Mouse (Mus musculus) midbrain, embryonic 16.5 days (tissue): ENCODE measurements at regions not wholly inside any gene's neighbourhood (a gene's known extent, or its start where the extent isn't known, plus 50 kb on each side); places are given as distances from the start of the nearest gene placed in this dataset.
"Not testable (repeated sequence)": the region's sequence is repeated elsewhere in the genome, so short reads cannot be mapped to it uniquely, and the experiment has no call there.

Experiments used
- ATAC-seq: fragments of 200-750 bp; cut with Nextera tagmentation; 2 replicates; pipeline ENCODE4 v1.8.0; 2017; ENCODE audit warnings: moderate TSS enrichment
- H3K27ac ChIP-seq: fragments of 300-500 bp; sonication (generic); 2 replicates; pipeline ENCODE4 v1.5.1; 2014; ENCODE audit warnings: mild to moderate bottlenecking, low read length, mixed read lengths
- H3K27me3 ChIP-seq: fragments of 300-500 bp; sonication (generic); 2 replicates; pipeline ENCODE4 v1.6.1; 2014; ENCODE audit warnings: low read depth, low read length, mixed read lengths; ENCODE audit not compliant: control insufficient read depth, insufficient read depth
- H3K36me3 ChIP-seq: fragments of 300-500 bp; sonication (generic); 2 replicates; pipeline ENCODE4 v1.6.1; 2014; ENCODE audit warnings: mild to moderate bottlenecking, low read length, moderate library complexity, mixed read lengths; ENCODE audit not compliant: control insufficient read depth, insufficient read depth
- H3K4me1 ChIP-seq: fragments of 300-500 bp; sonication (generic); 2 replicates; pipeline ENCODE4 v1.6.1; 2014; ENCODE audit warnings: mild to moderate bottlenecking, low read length, mixed read lengths; ENCODE audit not compliant: control insufficient read depth, insufficient read depth
- H3K4me2 ChIP-seq: fragments of 300-500 bp; sonication (generic); 2 replicates; pipeline ENCODE4 v1.6.1; 2014; ENCODE audit warnings: mild to moderate bottlenecking, low read length, mixed read lengths
- H3K4me3 ChIP-seq: fragments of 300-500 bp; sonication (generic); 2 replicates; pipeline ENCODE4 v1.5.1; 2014; ENCODE audit warnings: low read depth, mild to moderate bottlenecking, low read length, moderate library complexity, mixed read lengths
- H3K9ac ChIP-seq: fragments of 300-500 bp; sonication (generic); 2 replicates; pipeline ENCODE4 v1.6.1; 2014; ENCODE audit warnings: low read depth, low read length, mixed read lengths
- H3K9me3 ChIP-seq: fragments of 300-500 bp; sonication (generic); replicated peaks from 2 replicates; pipeline ENCODE4 v1.6.1; 2014; ENCODE audit warnings: mild to moderate bottlenecking, low read length, mixed read lengths; ENCODE audit not compliant: control insufficient read depth, poor library complexity, severe bottlenecking
- WGBS: fragments of 180-500 bp; shearing (Covaris S2); extraction: QIAGEN DNeasy Blood & Tissue Kit; methylation state at CpG from one replicate; pipeline ENCODE4 v1.1.7; 2014; 5-methylcytosine and 5-hydroxymethylcytosine counted together

DNA sequence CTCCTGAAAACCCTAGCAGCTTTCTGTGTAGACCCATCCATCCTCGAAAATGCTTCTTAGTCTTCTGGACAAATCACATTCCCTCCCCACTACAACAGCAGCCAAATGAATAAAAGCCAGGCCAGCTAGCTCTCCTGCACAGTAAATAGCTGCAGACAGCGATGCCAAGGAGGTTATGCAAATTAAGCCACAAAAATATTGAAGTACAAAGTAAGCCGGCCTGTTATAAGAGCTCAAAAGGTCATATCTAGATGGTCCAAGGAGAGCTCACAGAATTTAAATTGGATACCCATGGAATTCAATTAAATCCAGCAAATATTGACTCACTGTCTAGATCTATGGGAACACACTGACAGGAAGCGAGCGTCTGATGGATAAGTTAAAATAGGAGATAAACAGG, 375.4 kb downstream of the Rad51ap2 start:
- no peak overlapping the region for H3K4me3 ChIP-seq
- 0 out of 2 replicates have a peak, but pooled peaks cover 2% of the 10 kb centered on the region for H3K4me1 ChIP-seq
- no peaks in the 10 kb centered on the region for H3K36me3 ChIP-seq
- no peak overlapping the region for H3K4me2 ChIP-seq
- ATAC-seq, result peak; percentile 58; the same call in 1 of the 2 replicates
- no peaks in the 10 kb centered on the region for H3K27me3 ChIP-seq
- 55% methylated on average over 5 of the region's 5 CpGs for WGBS
- H3K9me3 ChIP-seq, result no peaks in the 10 kb centered on the region
- H3K27ac ChIP-seq, result no peak overlapping the region
- no peak overlapping the region for H3K9ac ChIP-seq

DNA sequence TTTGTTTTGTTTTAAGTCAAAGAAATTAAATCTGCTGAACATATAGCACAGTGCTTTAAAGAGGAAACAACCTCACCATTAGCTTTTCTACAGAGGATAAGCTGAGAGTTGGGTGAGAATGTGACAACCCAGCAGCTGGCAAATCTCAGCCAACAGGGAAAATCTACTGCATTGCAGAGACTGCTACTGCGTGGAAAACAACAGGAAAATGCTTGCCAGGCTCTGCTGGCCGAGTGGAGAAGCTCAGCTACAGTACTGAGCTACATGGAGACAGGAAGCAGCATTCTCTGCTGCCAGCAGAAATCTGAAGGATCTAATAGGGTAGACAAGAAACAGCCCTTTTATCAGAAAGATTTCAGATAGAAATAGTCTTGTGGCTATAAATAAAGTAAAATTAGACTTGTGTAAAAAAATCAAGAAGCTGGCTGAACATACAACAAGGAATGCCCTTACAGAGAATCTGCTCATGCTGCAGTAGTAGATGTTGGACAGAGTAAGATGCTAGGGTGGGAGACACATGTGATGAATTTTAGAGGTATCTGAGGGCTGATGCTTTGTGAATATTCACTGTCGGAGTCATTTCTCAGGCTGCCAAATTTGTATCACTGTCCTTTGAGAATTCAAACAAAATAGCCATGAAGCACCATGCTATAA, 382.1 kb downstream of the Rad51ap2 start:
- Histone ChIP-seq H3K4me3 (no peak overlapping the region), H3K4me1 (no peaks in the 10 kb centered on the region), H3K27me3 (no peaks in the 10 kb centered on the region), H3K9me3 (no peaks in the 10 kb centered on the region), H3K9ac (no peak overlapping the region), H3K27ac (no peak overlapping the region), H3K4me2 (no peak overlapping the region), H3K36me3 (no peaks in the 10 kb centered on the region)
- ATAC-seq, result no peak
- WGBS, result 61% methylated on average over 3 of the region's 3 CpGs

DNA sequence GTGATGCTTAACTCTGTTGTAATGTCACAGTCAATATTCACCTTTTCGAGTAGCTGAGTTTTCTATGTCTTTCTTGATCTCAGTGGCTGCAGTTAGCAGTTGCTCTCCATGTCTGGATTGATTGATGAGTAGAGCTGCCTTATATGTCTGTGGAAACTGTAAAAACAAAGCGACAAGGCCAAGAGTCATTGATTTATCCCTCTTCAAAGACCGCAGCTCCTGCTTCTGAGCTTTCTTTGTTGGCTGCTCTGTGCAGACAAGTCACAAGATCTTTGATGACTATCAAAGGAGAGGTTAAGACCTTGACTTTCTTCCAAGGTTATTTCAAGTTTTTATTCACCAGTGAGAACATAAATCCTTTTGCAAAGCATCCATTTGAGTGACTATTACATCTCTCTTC, 395.2 kb downstream of the Rad51ap2 start:
- 70% methylated on average over 3 of the region's 3 CpGs for WGBS
- no peak overlapping the region for H3K27ac ChIP-seq
- H3K36me3 ChIP-seq, result no peaks in the 10 kb centered on the region
- no peak overlapping the region for H3K4me2 ChIP-seq
- H3K4me1 ChIP-seq, result no peaks in the 10 kb centered on the region
- no peaks in the 10 kb centered on the region for H3K27me3 ChIP-seq
- no peak overlapping the region for H3K4me3 ChIP-seq
- H3K9ac ChIP-seq, result no peak overlapping the region
- no peaks in the 10 kb centered on the region for H3K9me3 ChIP-seq
- ATAC-seq, result no peak

DNA sequence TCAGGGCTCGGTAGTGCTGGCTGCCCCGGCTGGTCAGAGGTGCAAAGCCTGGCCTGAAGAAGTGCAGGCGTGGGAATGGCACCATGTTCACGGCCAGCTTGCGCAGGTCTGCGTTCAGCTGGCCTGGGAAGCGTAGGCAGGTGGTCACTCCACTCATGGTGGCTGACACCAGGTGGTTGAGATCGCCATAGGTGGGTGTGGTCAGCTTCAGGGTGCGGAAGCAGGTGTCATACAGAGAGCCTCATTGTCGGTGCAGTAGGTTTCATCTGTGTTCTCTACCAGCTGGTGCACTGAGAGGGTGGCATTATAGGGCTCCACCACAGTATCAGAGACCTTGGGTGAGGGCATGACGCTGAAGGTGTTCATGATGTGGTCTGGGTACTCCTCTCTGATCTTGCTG, 380.1 kb upstream of the Fam49a start:
- WGBS, result 93% methylated on average over 11 of the region's 11 CpGs
- ATAC-seq, H3K4me2 ChIP-seq, H3K9me3 ChIP-seq, H3K27me3 ChIP-seq, H3K4me3 ChIP-seq, H3K27ac ChIP-seq, H3K36me3 ChIP-seq, H3K9ac ChIP-seq, H3K4me1 ChIP-seq: not testable (repeated sequence)

DNA sequence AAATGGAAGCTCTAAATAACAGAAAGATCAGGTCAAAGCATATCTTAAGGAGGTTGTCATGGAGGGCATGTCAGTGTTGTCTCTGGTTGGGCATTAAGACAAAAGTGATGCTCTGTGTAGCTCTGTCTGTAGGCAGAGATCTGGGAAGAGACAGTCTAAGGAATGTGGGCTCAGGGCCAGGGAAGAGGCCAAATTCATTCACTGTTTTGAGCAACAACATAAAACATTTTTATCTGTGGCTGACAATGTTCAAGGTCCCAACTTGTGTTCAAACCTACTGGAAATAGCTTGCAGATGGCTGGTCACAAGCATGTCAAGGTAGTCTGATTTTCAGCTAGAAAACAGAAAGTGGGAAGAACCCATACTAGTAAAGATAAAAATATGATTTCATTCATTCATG, 374.6 kb upstream of the Fam49a start:
- H3K9me3 ChIP-seq, result no peaks in the 10 kb centered on the region

DNA sequence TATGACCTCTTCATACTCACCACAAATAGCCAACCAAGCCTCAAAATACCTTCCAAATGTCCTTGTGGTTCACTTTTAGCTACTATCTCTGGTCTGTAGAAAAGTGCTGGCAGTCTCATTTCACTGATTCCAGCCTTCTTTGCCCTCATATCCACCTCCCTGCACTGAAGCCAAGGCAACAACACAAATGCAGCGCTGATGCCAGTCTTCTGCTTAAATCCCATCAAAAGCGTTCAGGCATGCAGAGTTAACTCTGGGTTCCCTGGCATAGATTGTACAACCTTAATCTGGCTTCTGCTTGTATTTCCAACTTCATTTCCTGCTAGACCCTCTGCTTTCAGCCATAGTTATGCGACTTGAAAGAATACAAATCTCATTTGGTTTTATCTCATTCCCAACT, 362.9 kb upstream of the Fam49a start:
- Histone ChIP-seq H3K36me3 (no peaks in the 10 kb centered on the region), H3K27me3 (no peaks in the 10 kb centered on the region), H3K4me3 (no peak overlapping the region), H3K4me1 (no peaks in the 10 kb centered on the region), H3K4me2 (no peak overlapping the region), H3K9me3 (no peaks in the 10 kb centered on the region), H3K27ac (no peak overlapping the region), H3K9ac (no peak overlapping the region)
- no peak for ATAC-seq
- WGBS, result 51% methylated on average over 3 of the region's 3 CpGs

More for the DNA sequence above, 374.6 kb upstream of the Fam49a start:
- Histone ChIP-seq H3K4me2 (no peak overlapping the region), H3K27me3 (no peaks in the 10 kb centered on the region), H3K4me3 (no peak overlapping the region), H3K4me1 (no peaks in the 10 kb centered on the region), H3K27ac (no peak overlapping the region), H3K9ac (no peak overlapping the region), H3K36me3 (no peaks in the 10 kb centered on the region)
- no peak for ATAC-seq

DNA sequence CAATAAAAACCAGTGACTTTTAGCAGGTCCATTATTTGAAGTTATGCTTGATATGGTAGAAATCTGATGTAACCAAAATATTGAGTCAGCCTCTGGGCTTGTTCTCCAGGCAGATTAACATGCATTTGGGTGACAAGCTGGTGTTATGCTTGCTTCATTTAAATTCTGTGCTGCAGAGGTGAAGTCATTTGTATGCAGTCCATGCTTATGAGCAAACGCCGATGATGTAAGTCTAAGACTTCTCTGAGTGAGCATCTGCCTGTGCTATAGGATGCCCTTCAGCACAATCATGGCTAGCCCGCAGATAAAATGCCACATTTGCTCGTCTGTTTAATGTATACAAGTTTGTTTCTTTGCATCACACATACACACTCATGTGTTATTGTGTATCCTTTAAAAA, 355.4 kb upstream of the Fam49a start:
- peaks cover 3% of the 10 kb centered on the region for H3K4me1 ChIP-seq
- WGBS, result 34% methylated on average over 4 of the region's 4 CpGs
- no peak overlapping the region for H3K9ac ChIP-seq
- peak; percentile 95 for ATAC-seq
- no peaks in the 10 kb centered on the region for H3K9me3 ChIP-seq
- H3K4me2 ChIP-seq, result no peak overlapping the region
- no peak overlapping the region for H3K4me3 ChIP-seq
- H3K36me3 ChIP-seq, result no peaks in the 10 kb centered on the region
- no peaks in the 10 kb centered on the region for H3K27me3 ChIP-seq
- no peak overlapping the region for H3K27ac ChIP-seq
